Mouse (Mus musculus): Measurements from ENCODE around the gene Tubb4b.
A peak's percentile ranks its signal among the peaks of the same experiment; 100 is the strongest.
"Not testable (repeated sequence)": the region's sequence is repeated elsewhere in the genome, so short reads cannot be mapped to it uniquely, and the experiment has no call there.

Tubb4b gene

DNA sequence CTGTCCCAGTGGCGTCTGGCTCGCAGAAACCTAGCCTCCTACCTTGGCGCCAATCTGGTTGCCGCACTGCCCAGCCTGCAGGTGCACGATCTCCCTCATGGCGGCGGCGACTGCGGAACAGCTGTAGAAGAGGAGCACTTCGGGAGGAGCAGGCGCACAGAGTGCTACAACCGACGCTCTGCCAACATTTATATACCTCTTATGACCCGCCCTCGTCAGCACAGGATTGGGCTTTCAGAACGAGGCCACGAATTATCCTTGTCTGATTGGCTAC lies at the start of gene Tubb4b:
TSS of gene Tubb4b (minus strand) at position 211 of the 274 bp plus-strand sequence.
- no peak for DNase-seq (ENCODE audit: extremely low spot score, low spot score)

DNA sequence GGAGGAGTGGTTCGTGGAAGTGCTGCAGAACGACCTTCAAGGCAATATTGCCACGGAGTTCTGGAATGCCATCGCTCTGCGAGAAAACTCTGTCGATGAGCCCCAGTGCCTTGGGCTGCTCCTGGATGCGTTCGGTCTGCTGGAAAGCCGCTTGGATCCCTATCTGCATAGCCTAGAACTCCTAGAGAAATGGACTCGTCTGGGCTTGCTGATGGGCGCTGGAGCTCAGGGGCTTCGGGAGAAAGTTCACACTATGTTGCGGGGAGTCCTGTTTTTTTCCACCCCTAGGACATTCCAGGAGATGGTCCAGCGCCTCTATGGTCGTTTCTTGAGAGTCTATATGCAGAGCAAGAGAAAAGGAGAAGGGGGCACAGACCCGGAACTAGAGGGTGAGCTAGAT lies 48.5 kb upstream of the Tubb4b start:
- no peak for DNase-seq (ENCODE audit: extremely low spot score, low spot score)

DNA sequence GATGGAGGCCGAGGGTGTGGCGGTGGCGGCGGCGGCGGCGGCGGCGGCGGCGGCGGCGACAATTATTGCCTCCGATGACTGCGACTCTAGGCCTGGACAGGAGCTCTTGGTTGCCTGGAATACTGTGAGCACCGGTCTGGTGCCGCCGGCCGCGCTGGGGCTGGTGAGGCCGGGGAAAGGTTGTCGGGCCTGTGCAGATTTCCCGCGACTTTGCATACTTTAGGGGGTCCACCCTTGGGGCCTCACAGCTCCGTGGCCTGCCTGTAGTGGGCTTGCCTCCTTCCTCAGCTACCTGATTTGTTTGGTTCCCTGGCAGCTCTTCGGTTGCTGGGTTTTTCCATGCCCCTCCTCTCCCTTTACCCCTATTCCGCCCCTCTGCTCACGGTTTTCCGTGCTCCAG lies 48.0 kb upstream of the Tubb4b start:
- DNase-seq (ENCODE audit: extremely low spot score, low spot score) = no peak

DNA sequence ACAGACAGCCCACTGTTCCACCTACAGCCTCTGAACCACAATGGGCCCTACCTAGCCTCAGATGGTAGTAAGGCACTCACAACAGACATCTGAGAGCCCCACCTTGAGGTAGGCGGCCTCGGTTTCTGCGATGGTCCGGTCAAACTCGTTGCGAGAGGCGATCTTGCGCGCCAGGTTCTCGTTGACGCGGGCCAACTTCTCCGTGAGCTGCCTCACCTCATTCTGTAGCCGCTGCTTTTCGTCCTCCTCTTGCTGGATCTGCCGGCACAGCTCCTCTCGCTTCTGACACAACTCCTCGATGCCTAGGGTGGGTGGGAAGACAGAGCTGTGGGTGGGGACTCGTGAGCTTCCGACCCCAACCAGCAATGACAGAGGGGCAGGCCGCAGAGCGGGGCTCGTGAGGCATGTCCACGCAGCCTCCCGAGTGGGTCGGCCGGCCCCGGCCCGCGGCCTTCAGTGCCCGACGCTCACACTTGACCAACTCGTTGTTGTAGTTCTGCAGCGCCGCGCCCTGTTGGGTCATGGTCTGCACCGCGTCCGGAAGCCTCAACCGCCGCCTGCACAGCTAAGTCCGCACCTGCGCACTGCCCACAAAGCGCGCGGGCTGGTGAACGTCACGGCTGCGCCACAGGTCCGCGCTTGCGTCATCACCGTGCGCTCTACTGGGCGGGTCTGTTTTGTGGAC lies 47.5 kb upstream of the Tubb4b start, which contains the start of the genes Ssna1 and Anapc2:
TSS of gene Ssna1 (minus strand) at position 612 of the 685 bp plus-strand sequence.
TSS of gene Anapc2 (plus strand) at position 652 of the 685 bp plus-strand sequence.
- DNase-seq (ENCODE audit: extremely low spot score, low spot score) = peak; percentile 99

DNA sequence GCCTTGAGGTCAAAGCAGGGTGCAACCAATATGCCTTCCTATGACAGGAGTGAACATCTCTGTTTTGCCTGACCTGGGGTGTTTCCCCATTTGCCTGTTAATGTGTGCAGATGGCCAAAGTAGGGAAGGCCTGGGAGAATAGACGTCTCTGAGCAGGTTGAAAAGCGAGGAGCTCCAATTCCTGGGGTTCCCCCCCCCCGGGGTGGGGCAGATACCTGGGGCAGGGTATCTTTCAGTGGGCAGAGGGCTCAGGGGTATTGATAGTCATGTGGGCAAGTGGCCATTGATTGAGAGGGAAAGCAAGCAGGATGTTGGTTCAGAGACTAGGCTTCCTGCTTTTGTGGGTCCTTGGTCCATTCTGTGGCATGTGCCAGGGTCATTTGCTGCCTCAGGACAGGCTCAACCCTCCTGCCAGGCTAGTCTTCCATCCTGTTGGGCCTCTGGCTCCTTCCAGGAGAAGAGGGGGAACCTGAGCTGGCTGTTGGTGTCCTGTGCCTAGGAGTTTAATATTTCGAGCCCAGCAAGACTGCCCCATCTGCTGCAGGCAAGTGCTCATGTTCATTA lies 43.3 kb upstream of the Tubb4b start:
- no peak for DNase-seq (ENCODE audit: extremely low spot score, low spot score)

DNA sequence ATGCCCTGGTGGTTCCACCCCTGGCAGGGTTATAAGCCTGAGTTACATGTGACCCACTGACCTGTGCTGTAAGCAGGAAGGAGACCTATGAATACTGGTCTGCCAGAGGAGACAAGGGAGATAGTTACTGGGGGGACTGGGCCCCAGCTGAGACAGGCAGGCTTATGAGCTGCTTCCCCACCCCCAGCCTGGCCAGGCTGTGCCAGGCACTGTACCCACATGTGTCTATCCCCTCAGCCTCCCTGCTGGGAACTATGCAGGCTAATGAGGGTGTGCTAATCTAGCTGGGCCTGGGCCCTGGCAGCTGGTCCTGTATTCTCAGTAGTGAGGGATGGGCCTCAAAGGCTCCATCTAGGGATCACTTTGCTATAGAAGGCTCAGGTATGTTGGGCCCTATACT lies 42.7 kb upstream of the Tubb4b start:
- DNase-seq (ENCODE audit: extremely low spot score, low spot score) = no peak

DNA sequence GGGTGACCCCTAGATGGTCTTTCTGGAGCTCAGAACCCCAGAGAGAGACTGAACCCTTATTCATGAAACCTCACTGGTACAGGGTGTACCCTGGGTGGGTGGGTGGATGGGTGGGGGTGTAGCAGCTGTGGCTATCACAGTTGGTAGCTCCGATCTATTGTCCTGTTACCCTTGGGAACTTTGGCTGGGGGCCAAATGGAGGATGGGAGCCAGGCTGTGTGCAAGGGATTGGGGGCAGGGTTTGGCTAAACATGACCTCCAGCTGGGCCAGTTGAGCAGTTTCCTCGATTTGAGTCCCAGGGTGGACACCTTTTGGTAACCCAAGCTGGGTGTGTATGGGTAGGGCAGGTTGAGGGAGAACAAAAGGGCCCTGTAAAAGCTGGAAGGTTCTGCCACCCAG lies 42.2 kb upstream of the Tubb4b start:
- no peak for DNase-seq (ENCODE audit: extremely low spot score, low spot score)

DNA sequence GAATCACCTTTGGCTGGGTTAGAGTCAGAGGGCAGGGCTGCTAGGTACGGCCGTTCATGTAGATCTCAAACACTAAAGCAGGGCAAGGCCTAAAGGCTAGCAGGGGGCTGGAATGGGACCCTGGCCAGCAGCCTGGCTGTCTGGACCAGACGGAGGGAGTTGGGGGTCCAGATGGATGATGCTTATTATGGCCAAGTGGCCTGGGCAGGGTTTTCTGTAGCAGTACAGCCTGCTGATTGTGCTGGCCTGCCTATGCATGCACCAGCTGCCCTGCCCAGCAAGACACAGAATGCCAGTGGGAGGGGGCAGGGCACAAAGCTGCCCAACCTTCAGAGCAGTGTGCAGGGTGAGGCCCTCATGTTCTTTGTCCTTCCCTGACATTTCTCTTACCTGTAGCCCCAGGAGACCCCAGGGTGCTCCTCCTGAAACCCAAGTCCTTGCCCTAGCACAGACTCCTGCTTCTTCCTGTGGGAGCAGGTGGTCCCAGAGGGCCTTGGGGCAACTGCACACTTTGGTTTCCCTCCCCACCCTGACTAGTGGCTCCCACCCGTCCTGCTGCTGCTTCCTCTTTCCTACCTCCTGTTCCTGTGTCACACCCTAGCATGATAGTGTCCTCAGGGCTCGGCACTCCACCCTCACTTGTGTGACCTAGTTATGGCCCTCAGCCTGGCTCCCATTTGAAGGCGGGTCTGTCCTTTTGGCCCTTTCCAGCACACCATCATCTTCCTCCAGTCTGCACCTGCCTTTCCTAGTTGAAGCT lies 41.6 kb upstream of the Tubb4b start:
- DNase-seq (ENCODE audit: extremely low spot score, low spot score) = no peak

DNA sequence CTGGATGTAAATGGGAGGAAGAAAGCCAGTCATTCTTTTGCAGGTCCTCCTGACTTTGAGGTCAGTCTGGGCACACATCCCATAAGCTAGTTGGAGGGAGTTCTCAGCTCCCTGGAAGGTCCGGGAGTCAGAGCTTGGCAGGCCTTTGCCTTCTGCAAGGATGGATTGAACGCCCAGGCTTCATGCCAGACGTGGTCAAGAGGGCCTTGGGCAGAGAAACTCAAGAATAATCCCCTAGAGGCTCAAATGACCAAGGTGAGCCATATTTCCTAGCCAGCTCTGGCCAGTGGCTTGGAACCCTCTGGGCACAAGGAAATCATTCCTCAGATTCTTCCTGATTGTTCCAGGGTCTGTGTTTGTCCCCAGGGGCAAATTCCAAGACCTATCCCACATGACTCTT lies 40.3 kb upstream of the Tubb4b start:
- DNase-seq (ENCODE audit: extremely low spot score, low spot score) = no peak

DNA sequence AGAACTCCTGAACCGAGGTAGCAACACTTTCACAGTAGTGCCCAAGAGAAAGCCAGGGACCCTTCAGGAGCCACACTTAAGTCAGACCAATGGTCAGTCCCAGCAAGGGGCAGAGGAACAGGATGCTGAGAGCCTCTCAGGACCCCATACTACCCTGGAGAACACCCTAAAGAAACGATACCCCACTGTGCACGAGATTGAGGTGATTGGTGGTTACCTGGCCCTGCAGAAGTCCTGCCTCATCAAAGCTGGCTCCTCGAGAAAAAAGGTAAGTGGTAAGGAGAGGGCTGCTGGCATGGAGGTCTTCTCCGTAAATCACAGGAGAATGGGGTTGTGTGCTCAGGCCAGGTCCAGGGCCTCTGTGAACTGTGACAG lies 39.8 kb upstream of the Tubb4b start:
- DNase-seq (ENCODE audit: extremely low spot score, low spot score) = no peak

DNA sequence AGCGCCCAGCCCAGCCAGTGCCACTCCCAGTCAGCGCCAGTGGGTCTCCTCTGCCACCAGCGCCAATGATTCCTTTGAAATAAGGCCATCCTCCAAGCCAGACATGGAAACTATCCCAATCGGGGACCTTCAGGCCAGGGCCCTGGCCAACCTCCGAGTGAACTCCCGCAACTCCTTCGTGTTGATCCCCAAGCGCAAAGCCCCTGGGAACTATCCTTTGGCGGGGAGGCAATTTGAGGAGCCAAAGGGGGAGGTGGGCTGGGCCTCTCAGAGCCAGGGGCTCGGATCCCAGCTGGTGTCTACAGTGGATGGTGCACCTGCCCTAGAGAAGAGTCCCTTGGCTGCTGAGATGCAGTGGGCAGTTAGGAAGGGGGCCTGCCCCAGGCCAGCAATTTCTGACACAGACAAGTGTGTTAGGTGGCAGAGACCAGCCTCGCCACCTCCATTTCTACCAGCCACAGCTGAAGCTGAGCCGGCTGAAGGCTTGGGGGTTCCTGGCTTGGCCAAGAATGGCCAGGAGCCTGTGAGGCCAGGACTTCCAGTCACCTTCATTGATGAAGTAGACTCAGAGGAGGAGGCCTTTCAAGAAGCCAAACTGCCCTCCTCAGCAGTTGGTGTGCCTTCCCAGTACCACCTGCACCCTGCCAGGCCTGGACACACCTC lies 39.3 kb upstream of the Tubb4b start:
- no peak for DNase-seq (ENCODE audit: extremely low spot score, low spot score)

DNA sequence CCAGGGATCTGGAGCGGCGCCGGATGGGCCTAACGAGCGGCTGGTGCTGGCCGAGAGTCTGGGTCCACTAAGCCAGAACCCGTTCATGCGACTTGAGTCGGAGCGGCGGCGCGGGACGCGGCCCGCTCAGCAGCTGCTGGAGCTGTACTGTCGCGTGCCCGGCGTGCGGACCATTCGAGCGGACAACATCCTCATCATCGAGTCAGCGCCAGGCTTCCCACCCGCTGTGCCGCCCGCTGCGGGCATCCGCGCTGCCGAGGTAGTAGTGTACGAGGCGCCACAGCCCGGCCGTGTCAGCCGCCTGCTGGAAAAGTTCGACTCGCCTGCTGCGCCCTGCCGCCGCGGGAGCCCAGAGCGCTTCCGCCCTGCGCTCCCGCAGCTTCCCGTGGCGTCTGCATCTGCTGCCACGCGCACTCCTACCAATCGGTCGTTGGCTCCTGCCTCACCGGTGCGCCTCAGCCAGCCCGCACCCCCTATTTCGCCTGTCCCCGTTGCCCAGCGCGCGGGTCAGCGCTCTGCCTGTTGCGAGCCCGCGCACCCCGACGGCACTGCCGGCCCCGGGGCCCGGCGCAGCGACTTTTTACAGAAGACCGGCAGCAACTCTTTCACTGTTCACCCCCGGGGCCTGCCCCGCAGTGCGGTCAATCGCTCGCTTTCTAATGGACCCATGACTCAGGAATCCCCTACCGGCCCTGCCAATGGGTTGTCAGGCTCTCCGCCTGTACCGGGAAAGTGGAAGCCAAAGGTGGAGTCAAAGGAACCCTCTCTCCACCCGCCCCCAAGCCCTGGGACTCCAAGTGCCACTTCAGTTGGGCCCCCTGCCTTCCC lies 38.5 kb upstream of the Tubb4b start:
- DNase-seq (ENCODE audit: extremely low spot score, low spot score) = no peak

DNA sequence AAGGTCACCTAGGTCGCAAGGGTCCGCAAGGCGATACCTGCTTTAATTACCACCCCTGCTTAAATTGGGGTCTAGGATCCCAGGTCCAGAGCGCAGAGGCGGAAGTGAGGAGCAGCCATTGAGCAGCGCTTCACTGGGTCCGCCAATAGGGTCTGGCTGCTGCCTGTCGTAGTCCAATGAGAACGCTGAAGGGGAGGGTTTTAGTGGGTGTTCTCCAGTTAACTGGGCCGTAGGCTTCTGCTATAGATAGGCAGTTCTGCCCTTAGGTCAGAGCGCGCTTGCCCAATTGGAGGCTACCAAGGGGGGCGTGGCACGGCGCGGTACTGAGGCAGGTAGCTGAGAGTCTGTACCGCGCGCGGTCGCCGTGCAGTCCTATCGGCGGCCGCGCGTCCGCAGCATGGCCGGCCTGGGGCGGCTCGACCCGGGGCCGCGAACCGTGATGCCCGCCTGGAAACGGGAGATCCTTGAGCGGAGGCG lies 37.8 kb upstream of the Tubb4b start, which contains the start of gene Tprn:
TSS of gene Tprn (plus strand) at position 328 of the 477 bp plus-strand sequence.
- DNase-seq (ENCODE audit: extremely low spot score, low spot score) = peak; percentile 90

DNA sequence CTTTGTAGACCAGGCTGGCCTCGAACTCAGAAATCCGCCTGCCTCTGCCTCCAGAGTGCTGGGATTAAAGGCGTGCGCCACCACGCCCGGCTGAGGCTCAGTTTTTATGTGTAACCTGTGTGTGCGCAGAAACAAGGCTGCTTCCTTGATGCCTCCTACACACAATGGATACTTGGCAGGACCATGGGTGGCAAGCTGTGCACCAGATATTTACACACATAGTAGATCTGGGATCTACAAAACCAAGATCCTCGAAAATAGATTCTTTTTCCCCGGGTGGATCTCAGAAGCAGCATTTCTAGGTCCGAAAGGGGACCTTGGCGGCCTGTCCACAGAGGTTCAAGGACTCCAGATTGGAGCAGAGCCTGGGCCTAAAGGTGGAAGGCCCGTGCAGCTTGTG lies 37.4 kb upstream of the Tubb4b start:
- no peak for DNase-seq (ENCODE audit: extremely low spot score, low spot score)

DNA sequence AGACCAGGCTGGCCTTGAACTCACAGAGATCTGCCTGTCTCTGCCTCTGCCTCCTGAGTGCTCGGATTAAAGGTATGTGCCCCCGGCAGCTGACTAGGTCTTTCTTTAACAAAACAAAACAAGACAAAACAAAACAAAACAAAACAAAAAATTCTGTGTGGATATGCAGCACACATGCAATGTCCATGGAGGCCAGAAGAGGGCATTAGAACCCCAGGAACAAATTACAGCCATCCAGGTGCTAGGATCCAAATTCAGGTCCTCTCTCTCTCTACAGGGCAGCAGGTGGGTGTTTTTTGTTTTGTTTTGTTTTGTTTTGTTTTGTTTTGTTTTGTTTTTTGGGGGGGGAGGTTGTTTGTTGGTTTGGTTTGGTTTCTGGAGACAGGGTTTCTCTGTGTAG lies 34.4 kb upstream of the Tubb4b start:
- DNase-seq (ENCODE audit: extremely low spot score, low spot score) = no peak

DNA sequence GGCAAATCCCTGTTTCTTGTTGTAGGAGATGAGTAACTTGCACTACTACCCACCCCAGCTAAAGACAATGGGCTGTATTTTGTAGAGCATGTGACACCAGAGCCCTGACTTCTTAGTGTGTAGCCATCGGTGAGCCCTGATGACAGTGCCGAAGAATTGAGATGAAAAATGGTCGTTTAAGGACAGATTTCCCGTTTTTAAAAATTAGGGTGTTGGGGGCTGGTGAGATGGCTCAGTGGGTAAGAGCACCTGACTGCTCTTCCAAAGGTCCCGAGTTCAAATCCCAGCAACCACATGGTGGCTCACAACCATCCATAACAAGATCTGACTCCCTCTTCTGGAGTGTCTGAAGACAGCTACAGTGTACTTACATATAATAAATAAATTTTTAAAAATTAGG lies 32.7 kb upstream of the Tubb4b start:
- not testable (repeated sequence) for DNase-seq (ENCODE audit: extremely low spot score, low spot score)

DNA sequence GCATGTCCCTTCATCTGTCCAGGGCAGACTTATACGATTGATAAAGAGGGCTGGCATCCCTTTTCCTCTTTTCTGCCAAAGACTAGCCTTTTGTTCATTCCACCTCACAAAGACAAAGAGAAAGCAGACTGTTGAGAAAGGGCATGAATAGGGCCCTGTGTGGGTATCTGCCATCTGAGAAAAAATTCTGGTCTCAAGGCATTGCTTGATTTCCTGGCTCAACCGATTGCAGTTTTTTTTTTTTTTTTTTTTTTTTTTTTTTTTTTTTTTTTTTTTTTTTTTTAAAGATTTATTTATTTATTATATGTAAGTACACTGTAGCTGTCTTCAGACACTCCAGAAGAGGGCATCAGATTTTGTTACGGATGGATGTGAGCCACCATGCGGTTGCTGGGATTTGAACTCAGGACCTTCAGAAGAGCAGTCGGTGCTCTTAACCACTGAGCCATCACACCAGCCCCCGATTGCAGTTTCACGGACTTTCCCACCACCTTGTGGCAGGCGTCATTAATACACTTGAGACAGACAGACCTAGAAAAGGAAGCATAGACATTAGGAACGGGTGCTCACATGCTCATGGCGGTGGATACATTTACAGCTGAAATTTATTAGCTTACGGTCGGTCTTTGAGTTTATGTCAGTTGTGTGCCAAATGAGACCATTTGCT lies 32.1 kb upstream of the Tubb4b start:
- not testable (repeated sequence) for DNase-seq (ENCODE audit: extremely low spot score, low spot score)

DNA sequence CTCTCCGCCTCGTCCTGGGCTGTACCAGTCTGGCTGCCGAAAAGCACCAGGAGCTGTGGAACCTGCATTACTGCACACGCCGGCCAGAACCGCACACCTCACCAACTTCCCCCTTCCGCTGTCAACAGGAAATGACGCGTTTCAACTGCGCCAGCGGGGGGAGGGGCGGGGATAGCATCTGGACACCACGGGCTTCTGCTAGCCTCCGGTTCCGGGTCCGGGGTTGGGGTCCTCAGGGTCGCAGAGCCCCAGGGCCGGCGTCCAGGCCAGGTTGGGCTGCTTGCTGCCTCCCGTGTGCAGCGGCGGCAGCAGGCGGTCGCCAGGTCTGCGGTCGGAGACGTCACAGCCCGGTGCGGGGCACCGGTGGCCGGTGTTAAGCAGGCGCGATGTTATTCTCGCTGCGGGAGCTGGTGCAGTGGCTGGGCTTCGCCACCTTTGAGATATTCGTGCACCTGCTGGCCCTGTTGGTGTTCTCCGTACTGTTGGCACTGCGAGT lies 30.8 kb upstream of the Tubb4b start, which contains the start of gene Tmem203:
TSS of gene Tmem203 (plus strand) at position 156 of the 496 bp plus-strand sequence.
- DNase-seq (ENCODE audit: extremely low spot score, low spot score) = peak; percentile 98

DNA sequence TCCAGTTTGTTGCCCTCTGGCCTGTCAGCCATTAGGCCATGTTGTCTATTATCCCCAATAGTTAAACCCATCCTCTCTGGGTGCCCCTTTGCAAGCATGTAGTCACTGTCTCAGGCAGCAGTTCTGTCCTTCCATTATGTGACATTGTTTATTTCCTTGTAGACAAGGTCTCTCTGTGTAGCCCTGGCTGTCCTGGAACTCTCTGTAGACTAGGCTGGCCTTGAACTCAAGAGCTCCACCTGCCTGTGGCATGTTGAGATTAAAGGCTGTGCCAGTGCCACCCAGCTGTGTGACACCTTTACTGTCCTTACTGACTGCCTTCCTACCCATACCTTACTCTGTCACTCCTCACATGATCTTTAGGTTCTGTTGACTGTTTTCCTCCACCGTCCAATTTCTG lies 27.8 kb upstream of the Tubb4b start:
- DNase-seq (ENCODE audit: extremely low spot score, low spot score) = no peak

Data from neural tube, embryonic 10.5 days (tissue).